ENCODE assay signal across 16 mouse cellular contexts in genomic region chr4:134581365-134581764, GRCm38 (mm10). TPM values are rescaled to one million over a fixed set of nuclear protein-coding genes. Genes with fewer than 3 reads are reported as not detected.
DNase-seq lines count a peak whose midpoint lies in the region; ATAC-seq and TF ChIP-seq lines count a peak whose summit lies in the region.
"Had no signal": no experiment of that assay in that cellular context is flagged by ENCODE, and none has a peak within 500 bp of the region (broad histone marks: within the 10 kb centered on the region; RNA-seq: fewer than 3 reads in every experiment).

No protein-coding gene starts in this region.

- no peak overlapping the region for H3K4me3 ChIP-seq in forebrain, embryonic 10.5 days
- H3K4me3 ChIP-seq in forebrain, embryonic 11.5 days (ENCODE audit: low read depth, low read length), result no peak overlapping the region
- H3K4me3 ChIP-seq in midbrain, embryonic 10.5 days, result no peak overlapping the region
- H3K4me3 ChIP-seq in midbrain, embryonic 11.5 days (ENCODE audit: low read depth, low read length), result no peak overlapping the region
- no peak overlapping the region for H3K4me3 ChIP-seq in forebrain, embryonic 15.5 days
- no peak overlapping the region for H3K4me3 ChIP-seq in midbrain, postnatal 0 days (ENCODE audit: low read depth, low read length)
- H3K4me3 ChIP-seq in liver, postnatal 0 days (ENCODE audit: low read depth, low read length), result no peak overlapping the region
- H3K4me3 ChIP-seq: embryonic facial prominence, embryonic 12.5 days; kidney, embryonic 15.5 days; liver, embryonic 12.5 days had no signal

- no peak for TF ChIP-seq CTCF in midbrain, postnatal 0 days (IDR thresholded peaks at IDR 0.05)
- TF ChIP-seq CTCF in liver, postnatal 0 days (IDR thresholded peaks at IDR 0.05; ENCODE audit: low read depth), result no peak

- H3K36me3 ChIP-seq in forebrain, embryonic 10.5 days (replicated peaks), result no peaks in the 10 kb centered on the region
- no peaks in the 10 kb centered on the region for H3K36me3 ChIP-seq in forebrain, embryonic 11.5 days (ENCODE audit: control insufficient read depth, insufficient read depth, low read length)
- H3K36me3 ChIP-seq in midbrain, embryonic 10.5 days, result no peaks in the 10 kb centered on the region
- H3K36me3 ChIP-seq in midbrain, embryonic 11.5 days (ENCODE audit: control insufficient read depth, insufficient read depth, low read length), result no peaks in the 10 kb centered on the region
- no peaks in the 10 kb centered on the region for H3K36me3 ChIP-seq in forebrain, embryonic 15.5 days
- no peaks in the 10 kb centered on the region for H3K36me3 ChIP-seq in midbrain, postnatal 0 days (ENCODE audit: insufficient read depth, low read length)
- H3K36me3 ChIP-seq in liver, postnatal 0 days (replicated peaks; ENCODE audit: insufficient read depth, low read length), result no peaks in the 10 kb centered on the region
- H3K36me3 ChIP-seq: embryonic facial prominence, embryonic 12.5 days; kidney, embryonic 15.5 days; liver, embryonic 12.5 days had no signal

- DNase-seq in forebrain, embryonic 10.5 days (ENCODE audit: extremely low spot score, low spot score), result no peak
- DNase-seq in forebrain, embryonic 11.5 days (ENCODE audit: low spot score), result no peak
- no peak for DNase-seq in midbrain, embryonic 10.5 days (ENCODE audit: low spot score)
- DNase-seq in midbrain, embryonic 11.5 days (ENCODE audit: low spot score, missing footprints), result no peak
- DNase-seq in midbrain, postnatal 0 days (ENCODE audit: low spot score), result peak; percentile 56
- DNase-seq in lung, postnatal 10 days, result no peak
- no peak for DNase-seq in liver, postnatal 0 days
- DNase-seq: adrenal gland, postnatal 14 days; layer of hippocampus, adult 9-11 months; thymus, adult 2 months had no signal

- peaks cover 31% of the 10 kb centered on the region for H3K4me1 ChIP-seq in forebrain, embryonic 10.5 days
- H3K4me1 ChIP-seq in forebrain, embryonic 11.5 days (replicated peaks; ENCODE audit: control insufficient read depth, insufficient read depth, low read length), result peaks cover 3% of the 10 kb centered on the region; the same call in 1 of the 2 replicates
- peaks cover 32% of the 10 kb centered on the region for H3K4me1 ChIP-seq in midbrain, embryonic 10.5 days
- H3K4me1 ChIP-seq in midbrain, embryonic 11.5 days (ENCODE audit: control insufficient read depth, insufficient read depth, low read length), result peaks cover 10% of the 10 kb centered on the region
- H3K4me1 ChIP-seq in forebrain, embryonic 15.5 days, result peaks cover 34% of the 10 kb centered on the region
- H3K4me1 ChIP-seq in midbrain, postnatal 0 days (ENCODE audit: insufficient read depth, low read length), result no peaks in the 10 kb centered on the region
- peaks cover 10% of the 10 kb centered on the region for H3K4me1 ChIP-seq in liver, postnatal 0 days (ENCODE audit: insufficient read depth)

- peaks cover 7% of the 10 kb centered on the region; the same call in 1 of the 2 replicates for H3K27me3 ChIP-seq in forebrain, embryonic 10.5 days (ENCODE audit: poor library complexity, severe bottlenecking)
- H3K27me3 ChIP-seq in forebrain, embryonic 11.5 days (ENCODE audit: control insufficient read depth, insufficient read depth, low read length), result no peaks in the 10 kb centered on the region
- peaks cover 11% of the 10 kb centered on the region; the same call in 1 of the 2 replicates for H3K27me3 ChIP-seq in midbrain, embryonic 10.5 days (ENCODE audit: low read depth, poor library complexity, severe bottlenecking)
- no peaks in the 10 kb centered on the region for H3K27me3 ChIP-seq in midbrain, embryonic 11.5 days (ENCODE audit: control insufficient read depth, insufficient read depth, low read length)
- no peaks in the 10 kb centered on the region for H3K27me3 ChIP-seq in forebrain, embryonic 15.5 days
- H3K27me3 ChIP-seq in midbrain, postnatal 0 days (ENCODE audit: insufficient read depth, low read length), result no peaks in the 10 kb centered on the region
- no peaks in the 10 kb centered on the region for H3K27me3 ChIP-seq in liver, postnatal 0 days (ENCODE audit: insufficient read depth, low read length)
- H3K27me3 ChIP-seq: CH12.LX; embryonic facial prominence, embryonic 12.5 days; kidney, embryonic 15.5 days had no signal

- WGBS in forebrain, embryonic 10.5 days, result 68% methylated on average over 8 of the region's 8 CpGs
- WGBS in forebrain, embryonic 11.5 days, result 62% methylated on average over 8 of the region's 8 CpGs
- WGBS in midbrain, embryonic 10.5 days, result 69% methylated on average over 8 of the region's 8 CpGs
- 66% methylated on average over 8 of the region's 8 CpGs for WGBS in midbrain, embryonic 11.5 days
- 49% methylated on average over 8 of the region's 8 CpGs for WGBS in forebrain, embryonic 15.5 days
- 57% methylated on average over 8 of the region's 8 CpGs for WGBS in midbrain, postnatal 0 days
- WGBS in liver, postnatal 0 days (ENCODE audit: insufficient replicate concordance), result 63% methylated on average over 8 of the region's 8 CpGs

- no peak overlapping the region for H3K9ac ChIP-seq in forebrain, embryonic 11.5 days (ENCODE audit: low read length)
- H3K9ac ChIP-seq in midbrain, embryonic 11.5 days (ENCODE audit: low read length), result no peak overlapping the region
- H3K9ac ChIP-seq in forebrain, embryonic 15.5 days (replicated peaks), result no peak overlapping the region
- no peak overlapping the region for H3K9ac ChIP-seq in midbrain, postnatal 0 days (replicated peaks; ENCODE audit: low read length, poor library complexity, severe bottlenecking)
- no peak overlapping the region for H3K9ac ChIP-seq in liver, postnatal 0 days (replicated peaks)
- H3K9ac ChIP-seq: embryonic facial prominence, embryonic 12.5 days; kidney, embryonic 15.5 days; liver, embryonic 12.5 days had no signal

- no peak for ATAC-seq in forebrain, embryonic 11.5 days (replicated peaks; ENCODE audit: low FRiP score)
- no peak for ATAC-seq in midbrain, embryonic 11.5 days (ENCODE audit: low FRiP score)
- no peak for ATAC-seq in forebrain, embryonic 15.5 days (replicated peaks)
- no peak; the same call in 1 of the 2 replicates for ATAC-seq in midbrain, postnatal 0 days (ENCODE audit: low FRiP score)
- no peak for ATAC-seq in liver, postnatal 0 days
- ATAC-seq: inflammation-experienced regulatory T-cells, adult 6 months; liver, embryonic 12.5 days had no signal

- peak overlapping the region; percentile 51 for H3K27ac ChIP-seq in forebrain, embryonic 10.5 days
- no peak overlapping the region for H3K27ac ChIP-seq in forebrain, embryonic 11.5 days (ENCODE audit: low read depth, low read length)
- 0 out of 2 replicates have a peak overlapping the region, but pooled peaks have one; percentile 2 for H3K27ac ChIP-seq in midbrain, embryonic 10.5 days (replicated peaks)
- no peak overlapping the region for H3K27ac ChIP-seq in midbrain, embryonic 11.5 days (ENCODE audit: low read depth, low read length)
- peak overlapping the region; percentile 83 for H3K27ac ChIP-seq in forebrain, embryonic 15.5 days (replicated peaks)
- H3K27ac ChIP-seq in midbrain, postnatal 0 days (ENCODE audit: low read depth, low read length), result no peak overlapping the region
- H3K27ac ChIP-seq in liver, postnatal 0 days (ENCODE audit: low read depth), result no peak overlapping the region
- H3K27ac ChIP-seq: embryonic facial prominence, embryonic 12.5 days; kidney, embryonic 15.5 days; liver, embryonic 12.5 days had no signal

- no peak for TF ChIP-seq EP300 in liver, postnatal 0 days (IDR thresholded peaks at IDR 0.05; ENCODE audit: low read depth)

- H3K9me3 ChIP-seq in forebrain, embryonic 10.5 days, result no peaks in the 10 kb centered on the region
- no peaks in the 10 kb centered on the region for H3K9me3 ChIP-seq in forebrain, embryonic 11.5 days (ENCODE audit: control insufficient read depth, low read length)
- no peaks in the 10 kb centered on the region for H3K9me3 ChIP-seq in midbrain, embryonic 10.5 days (replicated peaks)
- no peaks in the 10 kb centered on the region for H3K9me3 ChIP-seq in midbrain, embryonic 11.5 days (ENCODE audit: control insufficient read depth, low read length)
- no peaks in the 10 kb centered on the region for H3K9me3 ChIP-seq in forebrain, embryonic 15.5 days
- H3K9me3 ChIP-seq in midbrain, postnatal 0 days (ENCODE audit: low read length), result no peaks in the 10 kb centered on the region
- H3K9me3 ChIP-seq in liver, postnatal 0 days (ENCODE audit: low read length), result no peaks in the 10 kb centered on the region
- H3K9me3 ChIP-seq: embryonic facial prominence, embryonic 12.5 days; kidney, embryonic 15.5 days; liver, embryonic 12.5 days had no signal

- no peak overlapping the region for H3K4me2 ChIP-seq in forebrain, embryonic 11.5 days (ENCODE audit: low read depth, low read length, severe bottlenecking)
- no peak overlapping the region for H3K4me2 ChIP-seq in midbrain, embryonic 11.5 days
- H3K4me2 ChIP-seq in forebrain, embryonic 15.5 days (replicated peaks), result no peak overlapping the region
- no peak overlapping the region for H3K4me2 ChIP-seq in midbrain, postnatal 0 days (ENCODE audit: low read depth, low read length, poor library complexity, severe bottlenecking)
- no peak overlapping the region for H3K4me2 ChIP-seq in liver, postnatal 0 days (ENCODE audit: low read depth, low read length)
- H3K4me2 ChIP-seq: embryonic facial prominence, embryonic 12.5 days; kidney, embryonic 15.5 days; liver, embryonic 12.5 days had no signal

RNA-seq across cellular contexts. Expression of gene Selenon, which starts 29.4 kb away (rescaled TPM):
- 8.3 and 9.3 TPM in 2 replicates for polyA plus RNA-seq in forebrain, embryonic 10.5 days (2016; fragmentation: Nextera tagmentation; extraction: Ambion mirVana)
- polyA plus RNA-seq in forebrain, embryonic 11.5 days (2014; fragmentation: Nextera tagmentation; extraction: Ambion mirVana), result 38.5 and 47.9 TPM in 2 replicates
- polyA plus RNA-seq in midbrain, embryonic 10.5 days (2016; fragmentation: Nextera tagmentation; extraction: Ambion mirVana), result 8.4 and 8.6 TPM in 2 replicates
- 19.1 and 24.6 TPM in 2 replicates for polyA plus RNA-seq in midbrain, embryonic 11.5 days (2014; fragmentation: Nextera tagmentation; extraction: Ambion mirVana)
- 11.8 and 27.5 TPM in 2 replicates for polyA plus RNA-seq in forebrain, embryonic 15.5 days (2015; fragmentation: Nextera tagmentation; extraction: Ambion mirVana)
- 22.8 and 26.1 TPM in 2 replicates for total RNA-seq in midbrain, postnatal 0 days (2014; rRNA removed)
- polyA plus RNA-seq in midbrain, postnatal 0 days (2015; fragmentation: Nextera tagmentation; extraction: Ambion mirVana), result 9.1 and 9.4 TPM in 2 replicates
- polyA plus RNA-seq in liver, postnatal 0 days (2015; fragmentation: Nextera tagmentation; extraction: Ambion mirVana), result 2.8 TPM in 2 replicates

RNA-seq across cellular contexts. Expression of gene Mtfr1l, which starts 46.2 kb away (rescaled TPM):
- 113 and 115 TPM in 2 replicates for polyA plus RNA-seq in forebrain, embryonic 10.5 days (2016; fragmentation: Nextera tagmentation; extraction: Ambion mirVana)
- polyA plus RNA-seq in forebrain, embryonic 11.5 days (2014; fragmentation: Nextera tagmentation; extraction: Ambion mirVana), result 132 and 135 TPM in 2 replicates
- polyA plus RNA-seq in midbrain, embryonic 10.5 days (2016; fragmentation: Nextera tagmentation; extraction: Ambion mirVana), result 120 and 127 TPM in 2 replicates
- 132 and 140 TPM in 2 replicates for polyA plus RNA-seq in midbrain, embryonic 11.5 days (2014; fragmentation: Nextera tagmentation; extraction: Ambion mirVana)
- polyA plus RNA-seq in forebrain, embryonic 15.5 days (2015; fragmentation: Nextera tagmentation; extraction: Ambion mirVana), result 157 and 161 TPM in 2 replicates
- 135 and 167 TPM in 2 replicates for total RNA-seq in midbrain, postnatal 0 days (2014; rRNA removed)
- 191 and 196 TPM in 2 replicates for polyA plus RNA-seq in midbrain, postnatal 0 days (2015; fragmentation: Nextera tagmentation; extraction: Ambion mirVana)
- 56.9 and 60.3 TPM in 2 replicates for polyA plus RNA-seq in liver, postnatal 0 days (2015; fragmentation: Nextera tagmentation; extraction: Ambion mirVana)

Comparison
In these comparisons a context has a peak if more than half of its experiments do, and no peak if none do; other contexts are left out.
1. H3K27ac ChIP-seq: peak in forebrain, embryonic 10.5 days (single experiment), midbrain, embryonic 10.5 days (single experiment) and forebrain, embryonic 15.5 days (single experiment); none in forebrain, embryonic 11.5 days (single experiment), midbrain, embryonic 11.5 days (single experiment), midbrain, postnatal 0 days (single experiment) and liver, postnatal 0 days (single experiment).